12 mouse cellular contexts compared by ENCODE assay signal in the genomic region with DNA sequence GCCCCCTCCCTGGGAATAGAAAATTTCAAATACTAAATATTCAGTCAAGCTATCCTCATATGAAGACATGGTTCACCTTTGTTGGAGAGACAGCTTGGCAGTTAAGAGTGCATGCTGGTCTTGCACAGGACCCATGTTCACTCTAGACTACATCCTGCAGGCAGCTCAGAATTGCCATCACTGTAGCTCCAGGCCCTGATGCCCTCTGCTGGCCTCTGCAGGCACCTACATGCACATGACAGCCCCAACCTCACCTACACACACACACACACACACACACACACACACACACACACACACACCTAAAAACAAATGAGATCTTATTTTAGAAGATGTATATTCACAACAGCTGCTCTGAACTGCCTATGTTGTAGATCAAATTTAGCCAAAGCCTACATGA. TPM values are rescaled to one million over a fixed set of nuclear protein-coding genes. Genes with fewer than 3 reads are reported as not detected.
DNase-seq lines count a peak whose midpoint lies in the region; ATAC-seq and TF ChIP-seq lines count a peak whose summit lies in the region.
"Had no signal": no experiment of that assay in that cellular context is flagged by ENCODE, and none has a peak within 500 bp of the region (broad histone marks: within the 10 kb centered on the region; RNA-seq: fewer than 3 reads in every experiment).

No protein-coding gene starts in this region.

- peak; percentile 73; the same call in 1 of the 2 replicates for ATAC-seq in megakaryocyte-erythroid progenitor cell, adult 5-6 weeks (replicated peaks; ENCODE audit: low FRiP score, low TSS enrichment, poor library complexity, severe bottlenecking)

- no peak overlapping the region for H3K4me3 ChIP-seq in left cerebral cortex, adult 2 months
- H3K4me3 ChIP-seq: embryonic facial prominence, embryonic 13.5 days had no signal

- DNase-seq in left cerebral cortex, adult 2 months (ENCODE audit: extremely low spot score in 1 of 2, low spot score in 2 of 2) = no peak
- DNase-seq in left cerebral cortex, postnatal 10 days (ENCODE audit: extremely low spot score in 1 of 2, low spot score in 2 of 2) = no peak
- peak; percentile 32 to 40 for DNase-seq in CD8-positive naive resting alpha-beta T cell, adult 2 months (ENCODE audit: low read depth in 2 of 2, low spot score in 2 of 2)
- DNase-seq in R1 (ENCODE audit: low read depth, low spot score) = peak; percentile 63
- DNase-seq in right cerebral cortex, adult 2 months (ENCODE audit: low spot score in 2 of 2) = no peak
- DNase-seq in ovary, postnatal 14 days (ENCODE audit: low spot score) = no peak
- no peak for DNase-seq in gastrocnemius, postnatal 10 days
- DNase-seq: cerebellum, adult 11-12 months; heart, postnatal 10 days; kidney, adult 18-20 months had no signal

- no peak overlapping the region for H3K27ac ChIP-seq in left cerebral cortex, adult 2 months
- H3K27ac ChIP-seq: embryonic facial prominence, embryonic 13.5 days had no signal

- TF ChIP-seq CTCF in left cerebral cortex, adult 2 months (IDR thresholded peaks at IDR 0.05) = peak; percentile 15

- intact Hi-C loops in left cerebral cortex, adult 2 months (cut with DNase I) = no loop called here
- intact Hi-C loops in left cerebral cortex, postnatal 10 days (cut with DNase I) = no loop called here

RNA-seq across cellular contexts. Expression of a gene that starts 31.1 kb away (rescaled TPM):
- total RNA-seq in left cerebral cortex, adult 2 months (2021) = 10 to 100 TPM; 25.8 to 27.4 TPM
- 10 to 100 TPM; 31.5 to 33.8 TPM for total RNA-seq in left cerebral cortex, postnatal 10 days (2021)
- total RNA-seq in megakaryocyte-erythroid progenitor cell, adult 5-6 weeks (2014; fragmentation: Nextera tagmentation) = 4.6 and 6.4 TPM in 2 replicates
- 0.65 and 0.70 TPM in 2 replicates for total RNA-seq in megakaryocyte-erythroid progenitor cell, adult 5-6 weeks (2017)
- 10 to 100 TPM; 47.5 to 48.6 TPM for total RNA-seq in gastrocnemius, postnatal 10 days (2021)

Comparison
In these comparisons a context has a peak if more than half of its experiments do, and no peak if none do; other contexts are left out.
1. DNase-seq: peak in CD8-positive naive resting alpha-beta T cell, adult 2 months (2 of 2) and R1 (single experiment); none in left cerebral cortex, adult 2 months (0 of 2), left cerebral cortex, postnatal 10 days (0 of 2), right cerebral cortex, adult 2 months (0 of 2), ovary, postnatal 14 days (single experiment) and gastrocnemius, postnatal 10 days (single experiment).